Mouse (Mus musculus): ENCODE data around the gene Lin7b.

GRCm38 (mm10) chr7:45325800-45326199, 44.6 kb downstream of the Lin7b start:
- TF ChIP-seq CTCF (IDR thresholded peaks at IDR 0.05; ENCODE audit: control insufficient read depth, insufficient read depth, low read length) (no peak), POLR2A (IDR thresholded peaks at IDR 0.05; ENCODE audit: borderline replicate concordance, control insufficient read depth, low read depth, low read length) (no peak)

All from bone marrow, adult 2 months (tissue).